ENCODE assay signal across 8 mouse cellular contexts in the genomic region with DNA sequence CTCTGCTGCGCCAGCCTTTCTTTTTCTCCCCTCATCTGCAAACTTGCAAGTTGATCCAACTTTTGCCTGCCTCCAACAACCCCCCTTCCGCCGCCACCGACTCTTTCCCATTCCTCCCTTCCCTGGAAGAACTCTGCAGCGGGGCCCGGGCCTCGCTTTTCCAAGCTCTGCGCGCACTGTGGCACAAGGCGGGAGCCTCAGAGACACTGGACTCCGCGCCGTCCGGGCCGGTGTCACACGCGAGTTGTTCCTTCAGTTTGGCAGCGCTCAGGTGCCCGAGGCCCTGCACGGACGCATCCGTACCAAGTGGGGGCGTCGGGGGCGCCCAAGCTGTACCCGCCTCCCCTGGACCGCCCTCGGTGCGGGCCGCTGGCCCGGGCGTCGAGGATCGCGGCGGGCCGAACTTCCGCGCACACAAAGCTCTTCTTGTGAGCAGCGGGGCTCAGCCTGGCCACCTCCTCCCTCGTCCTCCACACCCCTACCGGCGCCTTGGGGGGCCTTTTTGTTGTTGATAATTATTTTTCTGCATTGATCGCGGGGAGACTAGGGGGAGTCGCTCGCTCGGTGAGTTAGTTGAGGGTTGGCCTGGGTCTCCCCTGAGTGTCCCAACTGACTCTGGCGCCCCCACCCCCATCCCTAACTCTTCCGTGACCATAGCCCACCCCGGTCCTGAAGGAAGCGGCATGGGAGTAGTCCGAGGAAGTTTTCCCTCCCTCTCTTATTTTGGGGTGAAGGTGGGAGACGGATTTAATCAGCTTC. TPM values are rescaled to one million over a fixed set of nuclear protein-coding genes. Genes with fewer than 3 reads are reported as not detected.
DNase-seq lines count a peak whose midpoint lies in the region; ATAC-seq lines count a peak whose summit lies in the region.

No protein-coding gene starts in this region.

- H3K4me3 ChIP-seq in embryonic facial prominence, embryonic 13.5 days = peak overlapping the region; percentile 89
- peak overlapping the region; percentile 65 for H3K4me3 ChIP-seq in hindbrain, embryonic 11.5 days (ENCODE audit: low read depth, low read length)
- H3K4me3 ChIP-seq in liver, embryonic 13.5 days (replicated peaks) = peak overlapping the region; percentile 66
- H3K4me3 ChIP-seq in neural tube, embryonic 13.5 days = peak overlapping the region; percentile 56

- peak; percentile 65 to 86 for DNase-seq in adrenal gland, adult (ENCODE audit: inconsistent age in 2 of 2, low spot score in 1 of 2)
- DNase-seq in adrenal gland, adult 8-10 months = no peak
- peak; percentile 6 to 14 for DNase-seq in CD8-positive naive resting alpha-beta T cell, adult 2 months (ENCODE audit: low read depth in 2 of 2, low spot score in 2 of 2)
- DNase-seq in hindbrain, embryonic 11.5 days (ENCODE audit: low spot score) = peak; percentile 70
- DNase-seq in liver, embryonic 13.5 days = no peak
- DNase-seq in MN1 (ENCODE audit: low spot score) = no peak

- peak overlapping the region; percentile 92 for H3K4me2 ChIP-seq in embryonic facial prominence, embryonic 13.5 days
- H3K4me2 ChIP-seq in hindbrain, embryonic 11.5 days (replicated peaks; ENCODE audit: low read depth, low read length) = peak overlapping the region; percentile 74
- peak overlapping the region; percentile 69 for H3K4me2 ChIP-seq in liver, embryonic 13.5 days
- peak overlapping the region; percentile 65 for H3K4me2 ChIP-seq in neural tube, embryonic 13.5 days

- no peaks in the 10 kb centered on the region for H3K27me3 ChIP-seq in embryonic facial prominence, embryonic 13.5 days
- H3K27me3 ChIP-seq in hindbrain, embryonic 11.5 days (ENCODE audit: control insufficient read depth, insufficient read depth, low read length) = no peaks in the 10 kb centered on the region
- peaks cover 61% of the 10 kb centered on the region for H3K27me3 ChIP-seq in liver, embryonic 13.5 days
- H3K27me3 ChIP-seq in neural tube, embryonic 13.5 days = peaks cover 27% of the 10 kb centered on the region

- H3K36me3 ChIP-seq in embryonic facial prominence, embryonic 13.5 days = peaks cover 32% of the 10 kb centered on the region
- H3K36me3 ChIP-seq in hindbrain, embryonic 11.5 days (ENCODE audit: control insufficient read depth, insufficient read depth, low read length) = no peaks in the 10 kb centered on the region; the same call in 1 of the 2 replicates
- peaks cover 29% of the 10 kb centered on the region for H3K36me3 ChIP-seq in liver, embryonic 13.5 days
- H3K36me3 ChIP-seq in neural tube, embryonic 13.5 days = peaks cover 11% of the 10 kb centered on the region; the same call in 1 of the 2 replicates

- H3K4me1 ChIP-seq in embryonic facial prominence, embryonic 13.5 days = peaks cover 44% of the 10 kb centered on the region
- peaks cover 10% of the 10 kb centered on the region; the same call in 1 of the 2 replicates for H3K4me1 ChIP-seq in hindbrain, embryonic 11.5 days (replicated peaks; ENCODE audit: control insufficient read depth, insufficient read depth, low read length)
- peaks cover 71% of the 10 kb centered on the region for H3K4me1 ChIP-seq in liver, embryonic 13.5 days (replicated peaks)
- H3K4me1 ChIP-seq in neural tube, embryonic 13.5 days (replicated peaks) = peaks cover 71% of the 10 kb centered on the region

- 2% methylated on average over 54 of the region's 54 CpGs for WGBS in embryonic facial prominence, embryonic 13.5 days
- 3% methylated on average over 53 of the region's 54 CpGs for WGBS in hindbrain, embryonic 11.5 days
- WGBS in liver, embryonic 13.5 days (ENCODE audit: insufficient replicate concordance) = 4% methylated on average over 54 of the region's 54 CpGs
- WGBS in neural tube, embryonic 13.5 days = 3% methylated on average over 54 of the region's 54 CpGs

- no peaks in the 10 kb centered on the region for H3K9me3 ChIP-seq in embryonic facial prominence, embryonic 13.5 days
- no peaks in the 10 kb centered on the region for H3K9me3 ChIP-seq in hindbrain, embryonic 11.5 days (ENCODE audit: control insufficient read depth, low read length)
- H3K9me3 ChIP-seq in liver, embryonic 13.5 days (replicated peaks) = no peaks in the 10 kb centered on the region
- H3K9me3 ChIP-seq in neural tube, embryonic 13.5 days = no peaks in the 10 kb centered on the region

- H3K27ac ChIP-seq in embryonic facial prominence, embryonic 13.5 days = peak overlapping the region; percentile 100
- peak overlapping the region; percentile 86 for H3K27ac ChIP-seq in hindbrain, embryonic 11.5 days (ENCODE audit: low read depth, low read length)
- H3K27ac ChIP-seq in liver, embryonic 13.5 days = peak overlapping the region; percentile 80
- peak overlapping the region; percentile 88 for H3K27ac ChIP-seq in neural tube, embryonic 13.5 days (replicated peaks)

- peak overlapping the region; percentile 100 for H3K9ac ChIP-seq in embryonic facial prominence, embryonic 13.5 days
- H3K9ac ChIP-seq in hindbrain, embryonic 11.5 days (ENCODE audit: low read depth, low read length) = peak overlapping the region; percentile 93
- H3K9ac ChIP-seq in liver, embryonic 13.5 days = peak overlapping the region; percentile 77
- H3K9ac ChIP-seq in neural tube, embryonic 13.5 days = peak overlapping the region; percentile 86

- ATAC-seq in embryonic facial prominence, embryonic 13.5 days (ENCODE audit: insufficient number of reproducible peaks, insufficient read depth, low FRiP score, low TSS enrichment, low read depth) = peak; percentile 39
- ATAC-seq in hindbrain, embryonic 11.5 days (ENCODE audit: low FRiP score) = peak; percentile 33
- no peak for ATAC-seq in liver, embryonic 13.5 days (ENCODE audit: low read depth)
- ATAC-seq in neural tube, embryonic 13.5 days (ENCODE audit: low read depth) = peak; percentile 24

RNA-seq across cellular contexts. Expression of a gene that starts 0.8 kb away (rescaled TPM):
- total RNA-seq in adrenal gland, adult 8-10 months (2022) = 10 to 100 TPM; 34.8 to 49.0 (median 44.5) TPM
- polyA plus RNA-seq in embryonic facial prominence, embryonic 13.5 days (2015; fragmentation: Nextera tagmentation; extraction: Ambion mirVana) = 202 and 208 TPM in 2 replicates
- polyA plus RNA-seq in hindbrain, embryonic 11.5 days (2014; fragmentation: Nextera tagmentation; extraction: Ambion mirVana) = 71.2 and 73.1 TPM in 2 replicates
- polyA plus RNA-seq in liver, embryonic 13.5 days (2015; fragmentation: Nextera tagmentation; extraction: Ambion mirVana) = 19.8 and 23.2 TPM in 2 replicates
- polyA plus RNA-seq in neural tube, embryonic 13.5 days (2015; fragmentation: Nextera tagmentation; extraction: Ambion mirVana) = 52.7 and 65.4 TPM in 2 replicates

RNA-seq across cellular contexts. Expression of a gene that starts 5.5 kb away (rescaled TPM):
- total RNA-seq in adrenal gland, adult 8-10 months (2022) = 100 to 1,000 TPM; 179 to 219 (median 209) TPM
- 203 and 286 TPM in 2 replicates for polyA plus RNA-seq in embryonic facial prominence, embryonic 13.5 days (2015; fragmentation: Nextera tagmentation; extraction: Ambion mirVana)
- polyA plus RNA-seq in hindbrain, embryonic 11.5 days (2014; fragmentation: Nextera tagmentation; extraction: Ambion mirVana) = 206 and 231 TPM in 2 replicates
- 244 and 265 TPM in 2 replicates for polyA plus RNA-seq in liver, embryonic 13.5 days (2015; fragmentation: Nextera tagmentation; extraction: Ambion mirVana)
- polyA plus RNA-seq in neural tube, embryonic 13.5 days (2015; fragmentation: Nextera tagmentation; extraction: Ambion mirVana) = 209 and 275 TPM in 2 replicates

RNA-seq across cellular contexts. Expression of a gene that starts 14.7 kb away (rescaled TPM):
- 1 to 10 TPM; 4.6 to 8.5 (median 6.4) TPM for total RNA-seq in adrenal gland, adult 8-10 months (2022)
- 4.5 and 6.2 TPM in 2 replicates for polyA plus RNA-seq in embryonic facial prominence, embryonic 13.5 days (2015; fragmentation: Nextera tagmentation; extraction: Ambion mirVana)
- 4.3 and 4.8 TPM in 2 replicates for polyA plus RNA-seq in hindbrain, embryonic 11.5 days (2014; fragmentation: Nextera tagmentation; extraction: Ambion mirVana)
- 8.6 and 10.3 TPM in 2 replicates for polyA plus RNA-seq in liver, embryonic 13.5 days (2015; fragmentation: Nextera tagmentation; extraction: Ambion mirVana)
- 6.7 and 7.9 TPM in 2 replicates for polyA plus RNA-seq in neural tube, embryonic 13.5 days (2015; fragmentation: Nextera tagmentation; extraction: Ambion mirVana)

RNA-seq across cellular contexts. Expression of a gene that starts 31.7 kb away (rescaled TPM):
- 100 to 1,000 TPM; 119 to 147 (median 137) TPM for total RNA-seq in adrenal gland, adult 8-10 months (2022)
- polyA plus RNA-seq in embryonic facial prominence, embryonic 13.5 days (2015; fragmentation: Nextera tagmentation; extraction: Ambion mirVana) = 29.7 and 33.1 TPM in 2 replicates
- polyA plus RNA-seq in hindbrain, embryonic 11.5 days (2014; fragmentation: Nextera tagmentation; extraction: Ambion mirVana) = 19.7 and 19.9 TPM in 2 replicates
- polyA plus RNA-seq in liver, embryonic 13.5 days (2015; fragmentation: Nextera tagmentation; extraction: Ambion mirVana) = 18.4 and 21.2 TPM in 2 replicates
- polyA plus RNA-seq in neural tube, embryonic 13.5 days (2015; fragmentation: Nextera tagmentation; extraction: Ambion mirVana) = 30.1 and 32.7 TPM in 2 replicates

RNA-seq across cellular contexts. Expression of a gene that starts 43.6 kb away (rescaled TPM):
- 1 to 10 TPM in 1 of 4 experiments, under 1 TPM in 3; 0.25 to 1.9 (median 0.45) TPM for total RNA-seq in adrenal gland, adult 8-10 months (2022)
- polyA plus RNA-seq in embryonic facial prominence, embryonic 13.5 days (2015; fragmentation: Nextera tagmentation; extraction: Ambion mirVana) = 2.1 and 3.6 TPM in 2 replicates
- polyA plus RNA-seq in hindbrain, embryonic 11.5 days (2014; fragmentation: Nextera tagmentation; extraction: Ambion mirVana) = 37.3 and 40.0 TPM in 2 replicates
- polyA plus RNA-seq in liver, embryonic 13.5 days (2015; fragmentation: Nextera tagmentation; extraction: Ambion mirVana) = 0.06 and 0.12 TPM in 2 replicates
- polyA plus RNA-seq in neural tube, embryonic 13.5 days (2015; fragmentation: Nextera tagmentation; extraction: Ambion mirVana) = 47.8 and 51.3 TPM in 2 replicates

Comparison
In these comparisons a context has a peak if more than half of its experiments do, and no peak if none do; other contexts are left out.
1. DNase-seq: peak in adrenal gland, adult (2 of 2), CD8-positive naive resting alpha-beta T cell, adult 2 months (2 of 2) and hindbrain, embryonic 11.5 days (single experiment); none in adrenal gland, adult 8-10 months (single experiment), liver, embryonic 13.5 days (single experiment) and MN1 (single experiment).
2. Peak in every context shown above with its lines, with median percentiles within 50 percentile points of each other: H3K27ac ChIP-seq, H3K4me2 ChIP-seq, H3K4me3 ChIP-seq and H3K9ac ChIP-seq.